Mouse (Mus musculus): ENCODE measurements around the gene Mis12. TPM values are rescaled to one million over a fixed set of nuclear protein-coding genes. Genes with fewer than 3 reads are reported as not detected.

Gene Mis12
- total and polyA plus RNA-seq, 3 experiments, result 17.2 to 34.0 TPM; not detected in 1

- TF ChIP-seq MAFK (IDR thresholded peaks at IDR 0.05; ENCODE audit: borderline replicate concordance, low read depth, low read length) (no peak), POLR2AphosphoS5 (IDR thresholded peaks at IDR 0.05; ENCODE audit: borderline replicate concordance, low read depth, low read length) (no peak)
Measured at GRCm38 (mm10) chr11:71032070-71032469, 12.7 kb downstream of the Mis12 start (continued).

DNA sequence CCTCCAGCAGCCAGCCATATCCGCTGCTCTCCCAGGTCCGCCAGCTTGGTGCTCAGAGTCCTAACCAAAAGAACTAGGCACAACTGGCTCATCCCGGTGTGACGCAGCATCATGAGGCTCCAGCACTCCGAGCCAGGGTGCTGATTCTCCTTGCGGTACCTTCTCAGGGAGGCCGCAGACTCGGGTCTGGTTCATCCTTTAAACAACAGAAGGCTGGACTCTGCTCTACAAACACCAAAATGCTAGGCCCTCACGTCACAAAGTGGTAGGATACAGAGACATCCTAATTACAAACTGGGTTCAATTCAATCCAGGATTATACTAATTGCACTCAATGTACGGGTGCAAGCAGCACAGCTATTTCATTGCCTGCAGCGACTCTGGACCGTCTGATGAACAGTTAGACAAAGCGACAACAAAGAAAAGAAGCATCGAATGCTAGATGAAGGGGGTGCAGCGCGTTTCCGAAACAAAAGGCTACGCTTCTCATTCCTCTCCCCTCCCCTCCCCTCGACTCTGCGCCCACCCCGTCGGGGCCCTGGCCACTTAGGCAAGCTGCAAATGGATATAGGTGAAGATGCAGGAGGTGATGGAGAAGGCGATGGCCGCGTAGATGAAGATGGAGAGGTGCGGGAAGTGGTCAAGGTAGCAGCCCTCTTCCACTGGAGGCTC lies 13.2 kb downstream of the Mis12 start:
- no peak overlapping the region for H3K4me3 ChIP-seq (ENCODE audit: control insufficient read depth in 1 of 2, insufficient read depth in 1 of 2, low read depth in 2 of 2, low read length in 2 of 2)
- no peak overlapping the region for H3K9ac ChIP-seq (ENCODE audit: control insufficient read depth, low read depth, low read length, poor library complexity, severe bottlenecking)
- no peaks in the 10 kb centered on the region for H3K9me3 ChIP-seq (replicated peaks; ENCODE audit: insufficient read depth, low read length)
- H3K79me2 ChIP-seq (ENCODE audit: control insufficient read depth, insufficient read depth, low read length, poor library complexity), result no peaks in the 10 kb centered on the region
- H3K4me1 ChIP-seq (ENCODE audit: control insufficient read depth in 1 of 2, insufficient read depth in 2 of 2, low read length in 2 of 2), result peaks cover 0 to 3% of the 10 kb centered on the region in 2 experiments; a peak in 2 of 4 replicates
- no peak for DNase-seq (ENCODE audit: low read depth, low spot score)
- H3K36me3 ChIP-seq (ENCODE audit: control insufficient read depth in 1 of 2, insufficient read depth in 2 of 2, low read length in 2 of 2), result no peaks in the 10 kb centered on the region
- TF ChIP-seq POLR2AphosphoS5 (IDR thresholded peaks at IDR 0.05; ENCODE audit: borderline replicate concordance, low read depth, low read length), result no peak
- no peak for TF ChIP-seq ZNF384 (IDR thresholded peaks at IDR 0.05; ENCODE audit: low read depth, low read length)
- TF ChIP-seq SMC3 (IDR thresholded peaks at IDR 0.05; ENCODE audit: low read depth, low read length), result no peak
- no peak for TF ChIP-seq CTCF (IDR thresholded peaks at IDR 0.05 in 2 of 3, conservative IDR thresholded peaks at IDR 0.05 in 1 of 3; ENCODE audit: control insufficient read depth in 1 of 3, insufficient read depth in 1 of 3, low read depth in 2 of 3, low read length in 3 of 3, poor library complexity in 1 of 3, severe bottlenecking in 1 of 3)
- TF ChIP-seq ETS1 (IDR thresholded peaks at IDR 0.05; ENCODE audit: low read depth, low read length), result no peak
- no peak for TF ChIP-seq TCF12 (IDR thresholded peaks at IDR 0.05; ENCODE audit: low read depth, low read length)
- no peak for TF ChIP-seq ZC3H11A (IDR thresholded peaks at IDR 0.05; ENCODE audit: low read depth, low read length)
- no peak for TF ChIP-seq NELFE (IDR thresholded peaks at IDR 0.05; ENCODE audit: low read depth, low read length)
- no peak for TF ChIP-seq KAT2A (conservative IDR thresholded peaks at IDR 0.05; ENCODE audit: low read depth, low read length)
- TF ChIP-seq NRF1 (IDR thresholded peaks at IDR 0.05; ENCODE audit: insufficient read depth, low read depth, low read length, poor library complexity, severe bottlenecking), result no peak
- no peak for TF ChIP-seq CHD2 (IDR thresholded peaks at IDR 0.05; ENCODE audit: low read length)
- TF ChIP-seq RAD21 (IDR thresholded peaks at IDR 0.05; ENCODE audit: low read depth, low read length), result no peak
- TF ChIP-seq TAL1 (IDR thresholded peaks at IDR 0.05; ENCODE audit: low read length), result no peak
- no peak for TF ChIP-seq MAFK (IDR thresholded peaks at IDR 0.05; ENCODE audit: borderline replicate concordance, low read depth, low read length)
- no peak for TF ChIP-seq MEF2A (IDR thresholded peaks at IDR 0.05; ENCODE audit: extremely low read depth, insufficient replicate concordance, low read depth, low read length, poor library complexity, severe bottlenecking)
- TF ChIP-seq HCFC1 (IDR thresholded peaks at IDR 0.05; ENCODE audit: low read depth, low read length), result no peak
- TF ChIP-seq ELF1 (IDR thresholded peaks at IDR 0.05; ENCODE audit: low read depth, low read length), result no peak
- TF ChIP-seq MXI1 (IDR thresholded peaks at IDR 0.05; ENCODE audit: low read depth, low read length), result no peak
- TF ChIP-seq MYC (IDR thresholded peaks at IDR 0.05; ENCODE audit: low read depth, low read length), result no peak
- H3K27ac ChIP-seq (ENCODE audit: control insufficient read depth, low read depth, low read length), result no peak overlapping the region
- no peaks in the 10 kb centered on the region for H3K27me3 ChIP-seq (ENCODE audit: control insufficient read depth in 1 of 2, insufficient read depth in 2 of 2, low read length in 2 of 2)

Data from MEL (cell line).